Comparison of ENCODE assay signal across 14 mouse cellular contexts in genomic region chr17:67260016-67260415, GRCm38 (mm10).
"Had no signal": no experiment of that assay in that cellular context is flagged by ENCODE, and none has a peak within 500 bp of the region (broad histone marks: within the 10 kb centered on the region; RNA-seq: fewer than 3 reads in every experiment).

No protein-coding gene starts in this region.

- DNase-seq: kidney, adult 2 months; kidney, postnatal 14 days; layer of hippocampus, postnatal 36 days; liver; lung, adult 2 months; lung, postnatal 36 days; thymus, adult 18-20 months; thymus, postnatal 14 days had no signal

- H3K36me3 ChIP-seq: kidney, embryonic 15.5 days; limb, embryonic 12.5 days; liver, embryonic 15.5 days; midbrain, embryonic 12.5 days had no signal

- H3K9ac ChIP-seq: kidney, embryonic 15.5 days; limb, embryonic 12.5 days; liver, embryonic 15.5 days; midbrain, embryonic 12.5 days had no signal

- H3K9me3 ChIP-seq: kidney, embryonic 15.5 days; limb, embryonic 12.5 days; liver, embryonic 15.5 days; midbrain, embryonic 12.5 days had no signal

- H3K4me3 ChIP-seq: kidney, embryonic 15.5 days; limb, embryonic 12.5 days; liver, embryonic 15.5 days; midbrain, embryonic 12.5 days had no signal

- ATAC-seq: lung, postnatal 0 days had no signal

- H3K27me3 ChIP-seq: kidney, embryonic 15.5 days; limb, embryonic 12.5 days; liver, embryonic 15.5 days; midbrain, embryonic 12.5 days had no signal

- H3K4me2 ChIP-seq: kidney, embryonic 15.5 days; limb, embryonic 12.5 days; liver, embryonic 15.5 days; midbrain, embryonic 12.5 days had no signal

- H3K27ac ChIP-seq: kidney, embryonic 15.5 days; limb, embryonic 12.5 days; liver, embryonic 15.5 days; midbrain, embryonic 12.5 days; stomach, postnatal 0 days had no signal

- H3K4me1 ChIP-seq: liver, embryonic 15.5 days; midbrain, embryonic 12.5 days had no signal
